Mouse (Mus musculus): ENCODE measurements around the gene Pard3.

The Pard3 gene

DNA sequence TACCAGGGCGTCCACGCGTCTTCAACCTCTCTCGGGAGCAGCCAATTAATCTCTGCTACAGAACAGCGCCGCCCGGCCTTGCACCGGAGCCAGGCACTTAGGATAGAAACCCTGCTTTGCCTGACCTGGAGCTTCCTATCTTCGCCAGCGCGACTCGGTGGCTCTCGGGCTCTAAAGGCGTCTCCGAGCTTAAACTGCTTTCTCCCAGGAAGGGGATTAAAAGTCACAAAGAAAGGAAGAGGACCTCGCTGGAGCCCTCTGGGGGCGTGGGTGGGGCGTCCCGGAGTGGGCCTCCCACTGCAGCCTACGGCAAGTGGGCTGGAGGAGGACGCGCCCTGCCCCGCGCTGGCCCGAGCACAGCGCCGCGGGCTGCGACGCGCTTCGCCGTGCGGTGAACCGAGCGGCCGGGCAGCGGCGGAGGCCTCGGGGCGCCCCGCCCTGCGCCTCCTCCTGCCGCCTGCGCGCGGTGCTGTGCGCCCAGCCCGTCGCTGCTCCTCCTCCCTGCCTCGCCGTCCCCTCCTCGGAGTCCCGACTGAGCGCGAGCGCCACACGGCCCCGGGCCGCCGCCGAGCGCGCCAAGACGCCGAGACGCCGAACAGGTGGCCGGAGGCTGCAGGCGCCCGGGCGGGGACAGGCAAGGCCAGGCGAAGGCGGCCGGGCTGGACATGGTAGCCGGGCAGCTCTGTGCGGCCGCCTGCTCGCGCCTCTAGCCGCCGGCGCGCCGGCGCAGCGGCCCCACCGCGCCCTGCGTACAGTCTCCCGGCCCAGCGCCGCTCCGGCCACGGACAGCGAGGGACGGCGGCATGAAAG is at the start of gene Pard3:
Gene Pard3 (plus strand): TSS at position 343 of the 810 bp plus-strand sequence.
- DNase-seq (ENCODE audit: low read depth, low spot score), result peak; percentile 88

- DNase-seq (ENCODE audit: low read depth, low spot score), result no peak
Observed at GRCm38 (mm10) chr8:127021830-127022229, 41.9 kb upstream of the Pard3 start.

DNA sequence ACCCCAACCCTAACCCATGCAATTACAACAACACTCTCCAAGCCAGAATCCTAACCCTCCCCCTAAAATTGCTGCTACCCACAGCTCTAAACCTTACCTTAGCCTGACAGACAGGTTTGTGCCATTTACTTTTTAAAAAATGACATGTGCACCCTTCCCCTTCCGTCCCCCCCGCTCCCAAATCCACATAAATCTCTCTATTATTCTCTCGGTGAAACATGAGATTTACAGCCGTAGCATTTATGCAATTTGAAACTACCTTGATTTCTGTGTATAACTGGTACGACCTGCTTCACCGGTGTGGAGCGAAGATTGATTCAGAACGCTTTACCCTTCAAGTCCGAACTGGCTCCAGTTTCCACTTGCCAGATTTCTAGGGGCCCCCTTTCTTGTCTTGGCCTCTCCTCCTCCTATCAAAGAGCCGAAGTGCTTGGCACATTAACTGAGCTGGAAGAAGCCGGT is 38.4 kb upstream of the Pard3 start:
- DNase-seq (ENCODE audit: low read depth, low spot score), result peak; percentile 30

DNA sequence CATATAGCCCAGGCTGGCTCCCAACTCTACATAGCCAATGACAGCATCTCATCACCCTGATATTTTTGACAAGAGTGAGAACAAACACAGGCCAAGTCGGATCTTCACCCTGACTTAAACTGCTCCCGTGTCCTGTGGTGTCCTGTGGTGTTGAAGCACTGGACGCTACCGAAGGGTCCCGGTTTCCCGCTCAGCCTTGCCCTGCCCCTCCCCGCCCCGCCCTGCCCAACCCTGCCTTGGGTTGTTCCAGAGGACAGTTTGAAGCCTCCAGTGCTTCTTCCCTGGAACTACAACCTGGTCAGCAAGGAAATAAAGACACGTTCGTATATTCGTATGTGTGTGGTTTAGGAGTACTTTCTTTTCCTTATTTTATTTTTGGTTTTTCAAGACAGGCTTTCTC is 37.9 kb upstream of the Pard3 start:
- no peak for DNase-seq (ENCODE audit: low read depth, low spot score)

DNA sequence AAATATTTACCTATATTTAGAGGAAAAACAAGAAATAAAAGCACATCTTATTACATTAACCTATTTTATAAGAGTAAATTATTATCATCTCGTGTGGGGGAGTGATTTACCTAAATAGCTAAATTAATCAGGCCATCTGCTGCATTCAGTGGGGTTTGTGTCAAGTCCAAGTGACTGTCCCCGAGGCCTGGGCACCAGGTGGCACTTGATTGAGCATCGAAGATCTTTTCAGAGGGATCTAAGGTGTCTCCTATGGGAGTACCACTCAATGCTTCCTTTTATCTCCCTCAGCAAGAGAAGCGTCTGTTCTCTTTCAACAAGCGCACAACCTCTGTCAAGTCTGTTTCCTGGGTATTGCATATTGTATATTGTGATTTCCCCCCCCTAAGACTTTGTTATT is 32.2 kb upstream of the Pard3 start:
- DNase-seq (ENCODE audit: low read depth, low spot score), result no peak

- no peak for DNase-seq (ENCODE audit: low read depth, low spot score)
Observed at GRCm38 (mm10) chr8:127038928-127039327, 24.8 kb upstream of the Pard3 start.

DNA sequence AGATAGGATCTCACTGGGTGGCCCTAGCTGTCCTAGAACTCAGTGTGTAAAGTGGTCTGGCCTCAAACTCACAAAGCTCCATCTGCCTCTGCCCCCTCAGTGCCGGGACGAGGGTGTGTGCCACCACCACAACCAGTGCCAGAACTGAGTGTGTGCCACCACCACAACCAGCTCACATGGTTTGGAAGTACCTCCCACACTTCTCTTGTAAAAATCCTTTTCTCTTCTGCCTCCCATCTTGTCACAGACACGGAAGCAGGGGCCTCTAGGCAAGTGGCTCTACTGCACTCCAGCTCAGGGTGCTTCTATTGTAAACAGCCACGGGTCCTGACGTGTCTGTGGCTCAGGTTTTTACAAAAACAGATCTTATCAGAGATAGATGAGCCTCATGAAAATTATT is 13.7 kb upstream of the Pard3 start:
- DNase-seq (ENCODE audit: low read depth, low spot score), result no peak

- DNase-seq (ENCODE audit: low read depth, low spot score), result no peak
Observed at GRCm38 (mm10) chr8:127052132-127052531, 11.6 kb upstream of the Pard3 start.

DNA sequence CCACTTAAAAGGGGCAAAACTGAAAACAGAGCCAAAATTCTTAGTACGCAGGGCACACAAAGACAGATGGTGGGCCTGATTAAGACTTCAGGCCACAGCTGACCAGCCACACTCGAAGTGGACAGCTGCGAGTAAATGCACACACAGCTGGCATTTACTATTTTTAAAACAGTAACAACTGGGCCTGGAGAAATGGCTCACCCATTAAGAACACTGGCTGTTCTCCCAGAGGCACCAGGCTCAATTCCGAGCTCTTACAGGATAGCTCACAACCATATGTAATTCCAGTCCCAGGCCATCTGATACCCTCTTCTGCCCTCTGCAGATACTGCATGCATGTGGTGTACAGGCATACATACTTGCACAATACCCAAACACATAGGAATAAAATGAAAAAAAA is 8.6 kb upstream of the Pard3 start:
- peak; percentile 21 for DNase-seq (ENCODE audit: low read depth, low spot score)

- DNase-seq (ENCODE audit: low read depth, low spot score), result no peak
Observed at GRCm38 (mm10) chr8:127058759-127059158, 4.9 kb upstream of the Pard3 start.

GRCm38 (mm10) chr8:127059826-127060225 is 3.9 kb upstream of the Pard3 start:
- no peak for DNase-seq (ENCODE audit: low read depth, low spot score)

DNA sequence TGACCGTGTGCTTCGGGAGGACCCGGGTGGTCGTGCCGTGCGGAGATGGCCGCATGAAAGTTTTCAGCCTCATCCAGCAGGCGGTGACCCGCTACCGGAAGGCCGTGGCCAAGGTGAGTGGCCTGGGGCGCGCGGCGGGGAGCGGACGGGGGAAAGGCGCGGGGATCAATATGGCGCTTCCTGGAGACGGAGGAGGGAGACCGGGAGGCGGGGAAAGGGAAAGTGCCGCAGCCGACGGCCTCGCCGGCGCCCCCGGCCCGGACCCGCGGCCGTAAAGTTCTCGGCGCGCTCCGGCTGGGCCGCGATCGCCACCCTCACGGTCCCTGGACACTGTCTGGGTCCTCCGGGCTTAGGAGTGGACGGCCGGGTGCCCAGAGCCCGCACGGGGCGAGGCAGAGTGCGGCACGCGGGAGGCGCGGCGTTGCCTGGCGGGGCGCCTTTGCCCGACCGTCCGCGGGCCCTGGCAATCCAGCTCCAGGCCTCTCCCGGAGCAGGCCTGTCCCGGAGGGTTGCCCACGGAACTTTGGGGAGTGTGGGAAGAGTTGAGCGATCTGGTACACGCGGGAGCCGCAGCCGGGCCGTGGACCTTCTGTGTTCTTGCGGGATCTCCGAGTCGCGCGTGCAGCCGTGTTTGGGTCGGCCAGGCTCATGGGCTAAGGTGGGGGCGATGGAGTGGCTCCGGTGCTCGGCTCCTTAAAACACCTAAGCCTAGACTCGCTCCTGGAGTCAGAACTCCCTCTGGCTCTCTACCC is 844 bp downstream of the Pard3 start:
- DNase-seq (ENCODE audit: low read depth, low spot score), result peak; percentile 56

GRCm38 (mm10) chr8:127065113-127065473 is 1.4 kb downstream of the Pard3 start:
- DNase-seq (ENCODE audit: low read depth, low spot score), result peak; percentile 44

GRCm38 (mm10) chr8:127065791-127066190 is 2.1 kb downstream of the Pard3 start:
- no peak for DNase-seq (ENCODE audit: low read depth, low spot score)

- no peak for DNase-seq (ENCODE audit: low read depth, low spot score)
Observed at GRCm38 (mm10) chr8:127066501-127066900, 2.8 kb downstream of the Pard3 start.

GRCm38 (mm10) chr8:127068719-127069118 is 5.0 kb downstream of the Pard3 start:
- no peak for DNase-seq (ENCODE audit: low read depth, low spot score)

- DNase-seq (ENCODE audit: low read depth, low spot score), result no peak
Observed at GRCm38 (mm10) chr8:127070225-127070624, 6.5 kb downstream of the Pard3 start.

- DNase-seq (ENCODE audit: low read depth, low spot score), result no peak
Observed at GRCm38 (mm10) chr8:127073052-127073618, 9.4 kb downstream of the Pard3 start.

- DNase-seq (ENCODE audit: low read depth, low spot score), result no peak
Observed at GRCm38 (mm10) chr8:127076511-127076910, 12.8 kb downstream of the Pard3 start.

DNA sequence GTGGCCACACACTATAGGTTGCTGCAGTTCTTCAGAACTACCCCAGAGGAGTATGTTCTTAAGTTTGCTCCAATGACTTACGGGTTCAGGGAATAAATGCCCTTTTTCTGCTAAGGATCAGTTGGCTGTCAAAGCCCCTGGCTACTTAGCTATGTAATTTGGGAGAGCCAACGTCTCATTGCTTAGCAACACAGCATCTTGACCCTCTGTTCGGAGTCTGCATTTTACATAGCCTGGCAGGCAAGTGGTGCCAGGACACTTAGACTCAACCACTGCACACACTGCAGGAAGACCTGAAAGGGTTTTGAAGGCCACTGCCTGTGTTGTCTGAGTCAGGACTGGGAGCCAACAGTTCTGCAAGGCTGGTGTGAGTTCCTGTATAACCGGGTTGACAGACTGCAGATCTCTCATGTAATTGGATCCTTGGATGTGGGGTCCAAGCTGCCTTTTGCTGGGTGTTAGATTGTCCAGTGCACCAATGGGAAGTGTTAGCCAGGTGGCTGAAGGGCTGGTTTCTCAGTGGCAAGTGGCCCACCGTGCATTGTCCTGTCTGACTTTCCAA is 15.6 kb downstream of the Pard3 start:
- DNase-seq (ENCODE audit: low read depth, low spot score), result no peak

GRCm38 (mm10) chr8:127081297-127081696 is 17.6 kb downstream of the Pard3 start:
- no peak for DNase-seq (ENCODE audit: low read depth, low spot score)

- DNase-seq (ENCODE audit: low read depth, low spot score), result no peak
Observed at GRCm38 (mm10) chr8:127082486-127082885, 18.8 kb downstream of the Pard3 start.
